Mouse (Mus musculus) adrenal gland, postnatal 25 days (tissue): ENCODE results near the gene Susd1. TPM values are rescaled to one million over a fixed set of nuclear protein-coding genes. Genes with fewer than 3 reads are reported as not detected.

ENCODE experiments used
- DNase-seq: peaks from one replicate; pipeline ENCODE4 v3.0.0; 2021; ENCODE audit warnings: mixed read lengths
- total RNA-seq: library from RNA; stranded (reverse); gene quantifications from 2 replicates; pipeline ENCODE4 v1.2.3, GENCODE M21; 2021

The Susd1 gene
- total RNA-seq, 1 experiment from 2014 or later: 2.8 TPM

DNA sequence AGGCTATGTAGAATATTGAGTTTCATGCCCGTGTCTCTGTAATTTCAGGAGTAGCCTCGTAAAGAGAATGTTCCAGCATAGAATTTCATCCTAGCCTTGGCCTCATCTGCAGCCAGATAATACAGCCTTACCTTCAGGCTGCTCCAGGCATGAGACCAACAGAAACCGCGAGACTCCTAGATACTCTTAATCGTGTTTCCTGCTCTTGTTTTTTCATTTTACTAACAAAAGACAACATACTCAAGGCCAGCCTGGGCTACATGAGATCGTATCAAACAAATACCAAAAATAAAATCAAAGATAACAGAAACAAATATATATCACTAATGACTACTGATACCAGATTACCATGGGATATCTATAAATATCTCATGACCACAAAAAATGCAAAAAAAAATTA is 9.3 kb downstream of the Susd1 start:
- no peak for DNase-seq

DNA sequence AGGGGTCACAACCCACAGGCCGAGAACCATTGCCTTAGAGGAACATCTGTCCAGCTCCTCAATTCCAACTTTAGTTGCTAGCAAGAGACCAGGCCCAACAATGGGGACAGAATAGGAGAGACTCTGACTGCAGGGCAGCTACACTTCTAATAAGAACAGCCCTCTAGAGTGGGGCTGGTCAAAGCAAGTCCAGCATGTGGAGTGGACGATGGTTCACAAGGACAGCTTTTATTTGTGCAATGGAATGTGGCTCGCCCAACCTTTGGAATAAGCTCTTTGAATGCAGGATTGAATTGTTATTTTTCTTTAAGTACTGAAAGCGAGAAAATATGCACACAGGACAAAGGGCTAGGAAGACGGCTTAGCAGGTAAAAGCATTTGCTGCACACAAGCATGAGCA is 12.0 kb downstream of the Susd1 start:
- no peak for DNase-seq

DNA sequence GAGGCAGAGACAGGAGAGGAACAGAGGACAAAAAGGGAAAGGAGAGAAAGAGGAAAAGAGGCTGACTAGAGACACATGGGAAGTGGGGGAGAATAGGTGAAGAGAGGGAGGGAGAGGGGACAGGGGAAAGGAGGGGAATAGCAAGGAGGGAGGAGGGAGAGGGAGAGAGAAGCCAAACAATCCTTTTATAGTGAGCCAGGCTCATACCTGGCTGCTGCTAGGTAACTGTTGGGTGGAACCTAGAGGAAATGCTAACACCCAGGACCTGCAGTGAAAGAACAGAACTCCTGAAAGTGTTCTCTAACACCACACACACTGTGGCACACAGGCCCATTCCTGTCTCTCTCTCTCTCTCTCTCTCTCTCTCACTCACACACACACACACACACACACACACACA is 15.6 kb downstream of the Susd1 start:
- no peak for DNase-seq

DNA sequence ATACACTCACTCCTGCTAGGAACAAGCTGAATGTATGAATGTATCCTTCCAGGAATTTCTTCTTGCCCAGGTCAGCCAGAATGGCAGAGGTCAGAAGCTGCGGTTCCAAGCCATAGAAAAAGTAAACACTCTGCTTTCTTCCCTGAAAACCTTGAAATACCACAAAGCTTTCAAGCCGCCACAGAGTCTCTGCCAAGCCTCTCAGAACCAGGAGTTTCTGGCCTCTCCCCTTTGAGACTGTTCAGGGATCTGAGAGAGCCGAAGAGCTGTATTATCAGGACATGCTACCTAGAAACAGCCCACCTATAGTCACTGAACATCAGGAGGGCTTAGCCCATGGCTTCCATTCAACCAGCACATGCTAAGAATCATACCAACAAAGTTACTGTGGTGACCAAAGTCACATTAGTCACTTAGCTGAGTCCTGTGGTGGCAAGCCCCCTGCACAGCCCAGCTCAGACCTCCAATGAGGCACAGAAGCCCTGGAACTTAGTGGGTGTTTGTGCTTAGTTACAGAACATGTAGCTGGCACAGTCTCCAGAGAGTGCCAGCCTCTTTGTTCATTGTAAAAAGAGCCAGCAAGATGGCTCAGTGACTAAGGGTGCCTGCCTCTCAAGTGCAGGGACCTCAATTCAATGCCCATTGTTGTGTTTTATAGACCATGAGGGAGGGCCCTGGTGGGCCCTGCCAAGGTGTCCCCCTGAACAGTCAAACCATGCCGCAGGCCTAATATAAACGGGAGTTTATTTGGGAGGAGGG is 16.2 kb downstream of the Susd1 start:
- no peak for DNase-seq

DNA sequence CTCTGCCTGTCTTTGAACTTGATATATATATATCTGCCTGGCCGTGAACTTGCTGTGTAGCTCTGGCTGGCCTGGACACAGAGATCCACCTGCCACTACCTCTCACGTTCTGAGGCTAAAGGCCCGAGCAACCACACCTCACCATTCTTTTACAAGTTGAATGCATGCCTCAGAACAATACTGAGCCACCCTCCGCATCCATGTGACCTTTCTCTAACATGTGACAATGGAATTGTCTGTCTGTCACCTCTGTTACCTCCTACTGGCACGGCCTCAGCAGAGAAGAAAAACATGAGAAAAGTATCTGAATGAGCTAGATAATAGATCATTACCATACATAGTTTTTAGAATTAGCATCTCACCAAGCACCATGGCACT is 17.1 kb downstream of the Susd1 start:
- DNase-seq: no peak

DNA sequence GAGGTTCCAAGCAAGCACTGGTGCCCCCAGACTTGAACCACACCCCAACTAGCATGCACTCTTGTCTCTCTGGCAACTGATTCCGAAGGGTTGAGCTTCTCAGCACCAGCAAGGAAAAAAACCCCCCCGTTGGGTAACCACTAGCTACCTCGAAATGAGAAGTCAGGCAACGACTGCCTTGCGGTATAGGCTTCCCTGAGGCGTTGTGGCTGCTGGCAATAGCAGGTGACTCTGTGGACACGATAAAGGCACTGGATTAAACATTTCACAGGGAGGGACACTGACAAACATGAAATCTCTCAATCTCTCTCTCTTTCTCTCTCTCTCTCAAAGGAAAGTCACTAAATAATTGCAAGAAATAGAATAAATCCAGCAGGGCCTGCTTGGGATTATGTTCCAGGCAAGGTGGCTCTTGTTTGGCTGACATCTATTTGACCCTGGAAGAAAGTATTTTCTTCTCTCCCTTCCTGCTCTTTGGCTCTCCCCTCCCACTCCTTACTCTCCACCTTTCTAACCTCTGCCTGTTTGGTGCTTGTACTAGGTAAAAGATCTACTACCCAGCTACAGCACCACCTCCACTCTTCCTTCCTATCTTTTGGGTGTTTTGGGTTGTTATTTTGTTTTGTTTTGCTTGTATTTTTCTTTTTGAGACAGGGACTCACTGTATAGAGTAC is 17.6 kb downstream of the Susd1 start:
- no peak for DNase-seq

DNA sequence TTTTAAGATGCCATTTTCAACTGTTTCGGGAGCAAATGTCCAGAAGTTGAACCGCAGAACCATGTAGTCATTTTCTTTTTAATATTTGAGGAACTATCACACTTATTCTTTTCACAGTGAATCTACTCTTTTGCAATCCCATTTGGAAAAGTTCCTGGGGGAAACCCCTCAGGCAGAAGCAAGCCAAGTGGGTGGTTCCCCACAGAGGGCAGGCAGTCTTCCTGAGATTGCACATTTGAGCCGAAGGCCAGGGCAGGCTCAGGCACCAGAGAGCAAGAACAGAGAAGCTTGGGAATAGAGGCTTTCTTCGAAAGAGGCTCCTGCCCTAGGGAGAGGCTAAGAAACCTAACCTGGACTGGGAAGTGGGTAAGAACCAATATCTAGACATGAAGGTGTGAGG is 19.2 kb downstream of the Susd1 start:
- DNase-seq: no peak

DNA sequence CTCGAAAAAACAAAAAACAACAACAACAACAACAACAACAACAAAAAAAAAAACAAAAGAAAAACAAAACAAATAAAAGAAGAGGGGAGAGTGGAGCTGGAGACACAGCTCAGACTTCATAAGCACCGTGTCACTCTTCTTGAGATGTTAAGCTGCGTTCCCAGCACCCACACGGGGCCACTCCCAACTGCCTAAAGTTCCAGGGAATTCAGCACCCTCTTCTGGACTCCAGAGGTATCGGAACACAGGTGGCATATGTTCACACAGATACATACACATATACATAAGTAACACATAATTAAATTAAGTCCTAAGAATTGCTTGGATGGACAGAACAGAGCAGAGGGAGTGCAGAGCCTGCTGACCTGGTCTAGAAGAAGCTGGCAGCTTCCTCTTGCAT is 25.0 kb downstream of the Susd1 start:
- no peak for DNase-seq

DNA sequence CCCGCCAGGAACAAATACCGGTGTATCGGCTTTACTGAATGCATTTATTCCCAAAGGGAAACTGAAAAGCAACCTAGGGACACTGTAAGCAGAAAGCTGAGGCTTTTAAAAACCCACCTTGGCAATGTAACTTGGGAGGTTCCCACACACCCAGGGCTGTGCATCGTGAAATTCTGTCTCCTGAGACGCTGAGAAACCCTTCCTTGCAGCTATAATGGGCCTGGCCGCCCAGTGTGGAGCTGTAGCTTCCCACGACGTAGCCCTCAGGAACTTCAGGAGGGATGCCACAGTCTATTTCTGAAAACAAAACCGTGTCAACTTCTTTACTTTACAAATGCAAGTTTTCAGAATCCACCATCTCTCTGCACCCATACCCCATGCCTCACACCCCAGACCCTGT is 27.3 kb downstream of the Susd1 start:
- no peak for DNase-seq

DNA sequence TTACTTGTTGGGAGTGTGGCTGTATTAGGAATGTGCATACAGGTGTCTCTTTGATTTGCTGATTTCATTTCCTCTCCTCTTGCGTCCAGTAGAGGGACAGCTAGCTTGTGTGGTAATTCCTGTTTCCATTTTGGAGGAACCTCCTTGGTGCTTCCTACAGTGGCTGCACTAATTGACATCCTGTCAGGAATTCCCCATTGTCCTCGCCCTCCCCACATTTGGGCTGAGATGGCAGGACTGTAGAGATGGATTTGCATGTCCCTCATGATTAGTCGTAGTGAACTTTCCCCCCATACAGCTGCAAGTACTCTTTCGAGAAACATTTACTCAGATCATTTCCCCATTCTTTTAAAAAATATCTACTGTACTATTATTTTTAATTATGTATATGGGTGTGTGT is 30.7 kb downstream of the Susd1 start:
- DNase-seq: no peak

DNA sequence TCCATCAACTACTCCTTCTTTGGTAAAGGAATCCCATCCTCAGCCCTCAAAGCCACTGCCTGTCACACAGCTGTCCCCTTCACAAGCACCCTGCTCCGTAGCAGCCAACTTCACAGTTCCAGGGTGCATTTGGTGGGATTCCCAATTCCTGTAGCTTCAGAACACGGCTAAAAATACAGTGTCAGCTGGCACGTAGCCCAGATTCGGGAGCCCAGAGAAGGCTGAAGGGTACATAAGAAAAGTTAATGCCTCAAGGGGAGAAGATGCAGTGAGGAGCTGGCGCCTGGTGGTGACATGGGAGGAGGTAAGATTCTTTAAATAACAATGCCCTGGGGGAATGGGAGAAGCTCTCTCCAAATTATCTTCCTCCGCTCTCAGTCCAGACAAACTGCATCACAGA is 34.1 kb downstream of the Susd1 start:
- peak; percentile 38 for DNase-seq

DNA sequence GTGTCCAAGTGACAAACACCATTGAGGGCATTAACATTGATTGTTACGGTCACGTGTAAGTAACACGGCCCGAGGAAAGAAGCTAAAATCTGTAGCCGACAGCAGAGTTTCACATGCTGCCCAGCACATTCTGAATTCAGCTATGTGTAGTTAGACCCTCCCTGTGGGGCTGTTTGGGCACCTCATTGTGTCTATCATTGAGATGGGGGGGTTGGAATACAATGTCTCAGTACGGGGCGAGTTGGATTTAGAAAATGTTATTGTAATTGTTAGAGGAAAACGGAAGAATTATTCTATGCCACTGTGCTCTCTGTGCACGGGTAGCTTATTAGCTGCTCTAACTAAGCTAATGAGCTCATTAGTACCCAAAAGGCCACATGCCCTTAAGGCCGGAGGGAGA is 37.5 kb downstream of the Susd1 start:
- no peak for DNase-seq

DNA sequence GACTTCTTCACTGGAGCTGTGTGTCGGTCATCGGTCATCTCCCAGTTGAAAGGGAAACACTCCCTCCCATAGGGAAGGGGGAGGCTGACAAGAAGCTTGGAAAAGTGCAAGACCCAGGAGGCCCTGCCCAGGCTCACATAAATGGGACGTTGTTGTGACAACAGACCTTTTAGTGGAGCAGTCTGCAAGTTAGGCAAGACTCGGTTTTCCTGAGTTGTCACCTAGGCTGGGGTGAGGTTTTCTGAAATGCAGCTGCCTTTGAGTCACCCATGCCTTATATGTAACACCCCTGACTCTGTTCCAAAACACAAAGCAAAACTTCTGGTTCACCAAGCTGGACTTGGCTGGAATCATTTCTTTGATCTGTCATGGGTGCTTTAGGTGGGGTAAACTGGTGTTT is 39.1 kb downstream of the Susd1 start:
- DNase-seq: no peak

DNA sequence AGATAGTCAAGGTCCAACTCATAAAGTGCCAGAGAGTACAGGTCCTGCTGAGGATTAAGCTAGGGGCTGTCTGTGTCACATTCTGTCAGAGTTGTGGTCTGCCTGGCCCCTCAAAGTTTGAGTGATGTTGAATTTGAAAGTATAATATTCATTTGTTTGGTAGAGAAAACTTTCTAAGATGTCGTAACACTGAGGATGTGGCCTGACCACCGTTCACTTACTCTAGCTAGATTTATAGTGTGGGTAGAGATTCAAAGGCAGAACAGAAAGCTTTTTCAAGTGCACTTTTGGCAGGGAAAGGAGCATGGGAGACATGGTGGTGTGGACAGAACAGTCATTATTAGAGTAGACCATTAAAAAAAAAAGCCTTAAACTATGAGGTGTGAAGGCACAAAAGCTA is 42.9 kb downstream of the Susd1 start:
- DNase-seq: no peak

DNA sequence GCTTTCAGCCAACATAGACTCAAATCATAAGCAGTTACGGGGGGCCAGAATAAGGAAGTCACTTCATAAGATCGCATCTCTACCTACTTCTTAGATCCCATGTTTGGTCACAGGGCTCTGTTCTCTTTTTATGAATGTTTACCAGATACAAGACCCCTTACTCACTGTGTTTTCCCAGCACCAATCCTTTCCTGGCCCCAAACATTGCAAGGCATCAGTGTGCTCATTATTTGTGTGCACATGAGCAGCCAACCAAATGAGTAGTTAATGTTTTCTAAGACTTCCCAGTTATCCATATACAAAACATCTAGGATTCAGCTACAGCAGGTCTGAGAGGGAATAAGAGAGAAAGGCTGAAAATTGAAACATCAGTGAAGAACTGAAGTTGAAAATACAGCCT is 44.3 kb downstream of the Susd1 start:
- DNase-seq: no peak

DNA sequence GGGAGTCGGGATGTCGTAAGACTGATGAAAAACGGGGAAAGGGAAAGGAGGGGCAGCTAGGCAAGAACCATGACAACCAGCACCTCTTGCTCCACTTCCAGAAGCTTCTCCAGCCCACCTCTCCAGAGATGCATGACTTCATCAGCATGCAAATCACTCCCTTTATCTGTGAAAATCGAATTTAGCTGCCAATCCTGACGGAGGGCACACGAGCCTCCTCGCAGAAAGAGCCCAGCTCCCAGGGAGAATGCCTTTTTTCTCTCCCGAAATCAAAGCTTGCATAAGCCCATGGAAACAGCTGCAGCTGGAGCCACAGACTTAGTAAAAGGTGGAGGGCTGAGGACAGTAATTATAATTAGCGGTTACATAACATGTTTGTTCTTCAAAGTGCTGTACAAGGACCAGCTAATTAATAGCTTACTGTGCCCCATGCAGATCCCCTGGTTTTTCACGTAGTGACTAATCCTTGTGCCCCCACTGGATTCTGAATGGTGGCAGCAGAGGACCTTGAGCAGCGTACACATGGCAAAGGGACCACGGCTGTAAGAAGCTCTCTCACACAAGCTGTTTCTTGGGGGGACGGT is 49.9 kb downstream of the Susd1 start:
- DNase-seq: no peak

DNA sequence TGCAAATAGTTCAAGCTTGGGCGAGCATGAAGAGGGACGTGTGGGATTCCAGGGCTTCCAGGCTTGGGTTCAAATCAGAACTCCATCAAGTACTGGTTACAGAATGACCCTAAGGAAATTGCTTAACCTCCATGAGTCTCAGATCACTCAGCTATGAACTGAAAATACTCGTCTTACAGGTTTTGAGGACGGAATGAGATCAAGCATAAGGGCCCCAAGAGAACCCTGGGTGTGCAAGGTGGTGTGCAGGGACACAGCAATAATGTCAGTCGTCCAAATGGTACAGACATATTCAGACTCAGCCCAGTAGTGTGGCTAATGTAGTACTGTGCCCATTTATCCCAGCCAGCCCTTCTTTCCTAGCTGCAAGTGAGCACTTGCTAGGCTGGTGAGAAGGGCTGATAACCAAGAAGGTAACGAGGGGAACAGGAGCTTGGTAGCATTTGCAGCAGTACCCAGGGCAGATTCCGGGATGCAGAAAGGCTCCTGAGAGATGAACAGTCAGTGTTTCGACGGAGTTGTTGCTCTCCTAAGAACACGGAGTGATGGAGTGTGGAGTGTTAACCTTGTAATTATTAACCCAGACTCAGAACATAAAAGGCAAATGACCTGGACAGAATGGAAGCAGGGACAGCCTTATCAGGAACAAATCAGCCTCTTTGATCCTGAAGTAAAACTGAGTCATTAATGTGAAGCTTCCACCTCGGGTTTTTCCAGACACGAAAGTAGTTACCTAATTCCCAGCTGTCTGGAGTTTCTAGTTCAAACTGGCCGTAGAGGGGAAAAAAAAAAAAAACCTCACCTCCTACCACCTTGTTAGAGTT is 50.8 kb downstream of the Susd1 start:
- DNase-seq: no peak

DNA sequence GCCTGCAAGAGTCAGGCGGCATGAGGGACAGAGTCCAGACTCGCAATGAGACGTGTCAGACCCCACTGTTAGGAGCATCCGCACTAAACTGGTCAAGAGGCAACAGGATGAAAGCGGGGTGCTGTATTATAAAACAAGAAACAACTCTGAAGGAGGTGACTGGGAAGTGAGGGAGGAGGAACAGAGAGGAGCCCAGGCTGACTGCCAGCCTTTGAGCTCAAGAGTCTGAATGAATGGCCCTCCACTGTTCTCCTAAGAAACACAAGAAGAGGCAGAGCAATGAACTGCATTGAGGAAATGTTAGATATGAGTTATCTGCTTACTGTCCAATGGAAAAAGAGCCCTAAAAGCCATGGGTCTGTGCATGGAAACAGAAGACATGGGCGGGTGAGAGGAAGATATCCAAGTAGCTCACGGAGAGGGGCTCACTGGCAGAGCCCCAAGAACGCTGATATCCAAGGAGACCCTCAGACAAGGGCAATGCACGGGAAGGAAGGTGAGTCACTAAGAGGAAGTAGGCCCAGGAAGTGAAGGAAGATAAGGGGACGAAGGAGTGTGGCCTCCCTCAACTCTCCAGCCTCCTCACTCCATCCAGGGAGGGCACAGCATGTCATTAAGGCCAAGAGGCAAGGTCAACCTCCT is 53.1 kb downstream of the Susd1 start:
- DNase-seq: no peak

DNA sequence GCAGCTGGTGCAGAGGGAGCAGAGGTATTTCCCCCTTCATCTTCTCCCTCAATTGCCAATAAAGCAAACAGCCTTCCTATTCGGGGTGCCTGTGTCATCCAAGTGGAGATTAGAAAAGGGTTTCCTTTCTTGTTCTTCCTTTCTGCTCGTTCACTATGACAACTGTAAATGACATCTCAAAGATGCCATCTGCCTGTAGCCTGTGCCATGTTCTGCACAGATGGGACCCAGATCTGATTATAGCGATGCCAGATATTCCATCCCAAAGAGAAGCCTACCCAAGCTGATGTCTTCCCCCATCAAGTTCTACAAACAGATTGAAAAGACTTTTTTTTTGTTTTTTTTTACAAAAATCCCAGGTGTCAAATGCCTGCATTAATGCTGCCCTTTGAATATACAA is 54.6 kb downstream of the Susd1 start:
- DNase-seq: no peak

DNA sequence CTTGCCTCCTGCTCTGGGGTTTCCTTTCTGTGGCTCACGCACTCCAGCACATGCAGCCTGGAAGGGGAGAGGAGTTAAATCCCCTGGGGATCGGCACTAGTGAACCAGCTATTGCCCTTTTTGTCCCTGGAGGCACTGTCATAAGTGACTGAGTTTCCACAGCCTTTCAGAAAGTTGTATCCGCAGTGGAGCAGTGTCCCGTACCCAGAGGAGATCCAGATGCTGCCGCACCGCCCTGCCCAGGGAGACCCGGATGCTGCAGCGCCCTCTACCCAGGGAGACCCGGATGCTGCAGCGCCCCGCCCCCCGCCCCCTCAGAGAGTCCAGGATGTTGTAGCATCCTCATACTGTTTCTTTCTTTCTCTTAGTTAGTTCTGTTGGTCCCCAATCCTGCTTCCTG is 56.3 kb downstream of the Susd1 start:
- peak; percentile 15 for DNase-seq

DNA sequence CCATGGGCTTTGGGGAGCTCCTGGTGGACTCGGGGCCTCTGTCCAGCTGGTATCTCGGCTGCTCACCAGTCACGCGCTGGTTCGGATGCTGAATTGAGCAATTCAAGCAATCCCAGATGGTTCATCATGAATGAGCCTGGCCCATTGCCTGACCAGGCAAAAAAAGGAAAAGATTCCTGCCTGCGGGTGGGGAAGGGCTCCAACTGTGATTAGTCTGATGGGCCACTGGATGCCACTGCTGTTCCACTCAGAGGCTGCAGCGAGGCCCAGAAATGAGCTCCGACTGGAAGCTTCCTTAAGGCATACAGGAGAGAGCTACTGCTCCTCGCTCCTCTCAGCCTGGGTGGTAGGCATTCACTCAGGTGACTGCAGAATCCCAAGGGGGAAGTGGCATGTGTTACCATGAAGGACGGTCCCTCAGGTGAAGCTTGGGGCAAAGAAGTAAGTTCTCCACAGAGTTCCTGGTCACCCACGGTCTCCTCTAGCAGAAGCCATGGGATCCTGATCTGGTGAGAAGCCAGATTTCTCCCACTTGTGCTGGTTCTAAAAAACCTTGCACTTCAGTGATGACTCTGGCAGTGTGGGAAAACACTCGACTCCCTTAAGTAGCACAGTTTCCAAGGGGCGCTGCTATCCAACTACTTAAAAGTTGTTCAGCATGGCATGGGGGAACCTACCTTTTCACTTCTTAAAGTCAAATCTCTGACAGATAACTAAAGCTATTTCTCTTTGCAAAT is 57.3 kb downstream of the Susd1 start:
- DNase-seq: peak; percentile 58

DNA sequence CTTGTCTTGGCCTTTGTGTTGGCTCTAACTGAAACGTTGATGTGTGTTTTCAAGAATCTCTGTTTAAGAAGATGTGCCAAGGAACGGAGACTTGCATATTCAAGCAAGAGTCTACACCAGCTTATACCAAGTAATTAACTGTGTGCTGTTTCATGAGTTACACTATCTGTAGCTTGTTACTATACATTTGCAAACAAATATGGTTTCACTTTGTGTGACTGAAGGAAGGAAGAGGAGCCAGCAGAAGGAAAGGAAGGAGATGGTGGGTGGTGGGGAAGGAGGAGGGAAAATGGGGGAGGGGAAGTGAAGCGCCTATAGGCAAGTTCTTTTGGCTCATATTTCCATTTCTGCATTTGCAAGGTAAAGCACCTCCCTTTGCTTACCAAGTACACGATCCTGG is 58.0 kb downstream of the Susd1 start:
- DNase-seq: no peak
